Mouse (Mus musculus) megakaryocyte, embryonic 14.5 days (primary cell): Measurements from ENCODE around the gene AC109138.7.

Source experiments
- FLI1 ChIP-seq: IDR thresholded peaks from 2 replicates; pipeline ENCODE4 v1.6.1; 2012; ENCODE audit warnings: low read length, inconsistent platforms, mixed read lengths
- GATA1 ChIP-seq: IDR thresholded peaks from 3 replicates; pipeline ENCODE4 v1.6.1; 2012; ENCODE audit warnings: mixed read lengths, low read length, inconsistent platforms, borderline replicate concordance

DNA sequence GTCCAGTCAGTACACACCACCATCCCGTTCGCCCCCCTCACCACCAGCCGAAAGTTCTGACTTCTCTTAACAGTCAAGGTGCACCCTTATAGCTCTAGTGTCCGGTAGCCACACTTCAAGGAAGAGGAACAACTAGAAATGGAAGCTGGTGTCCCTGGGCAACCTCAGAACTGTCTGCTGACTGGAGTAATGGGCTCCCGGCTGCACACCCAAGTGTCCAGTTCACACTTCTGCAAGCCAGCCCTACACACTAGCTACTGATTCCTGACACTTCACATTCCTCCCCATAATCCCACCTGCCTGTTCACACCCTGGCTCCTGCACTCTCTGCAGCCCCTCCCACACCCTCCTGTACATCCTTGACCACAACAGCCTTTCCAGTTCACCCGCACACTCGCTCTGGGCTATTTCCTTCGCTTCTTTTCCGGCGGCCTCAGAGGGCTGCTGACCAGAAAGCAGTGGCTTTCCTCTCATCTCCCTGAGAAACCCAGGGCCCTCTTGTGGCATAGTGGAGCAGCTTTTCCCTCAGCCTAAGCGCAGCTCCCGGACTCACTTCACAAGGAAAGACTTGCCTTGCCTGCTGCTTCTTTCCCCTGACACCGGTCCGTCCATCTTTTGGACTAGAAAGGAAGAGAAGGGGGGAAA is 2.0 kb downstream of the AC109138.7 start:
- TF ChIP-seq FLI1 (no peak), GATA1 (no peak)
